Mouse (Mus musculus) bone marrow, adult 2 months (tissue): Measurements from ENCODE around the gene Zfp715.

Experiments
- CTCF ChIP-seq: fragments of 200-500 bp; IDR thresholded peaks from 2 replicates; pipeline ENCODE4 v1.5.1; 2011; ENCODE audit warnings: low read length, control low read depth; ENCODE audit not compliant: control insufficient read depth, insufficient read depth
- POLR2A ChIP-seq: fragments of 200-500 bp; IDR thresholded peaks from 2 replicates; pipeline ENCODE4 v1.6.1; 2011; ENCODE audit warnings: low read depth, mild to moderate bottlenecking, control low read depth, low read length, borderline replicate concordance; ENCODE audit not compliant: control insufficient read depth

GRCm38 (mm10) chr7:43353118-43353517 is 40.0 kb upstream of the Zfp715 start:
- no peak for TF ChIP-seq POLR2A
- TF ChIP-seq CTCF = no peak
